Mouse (Mus musculus) olfactory bulb, adult 2 months (tissue): ENCODE data around the gene Cst13.
A peak's percentile ranks its signal among the peaks of the same experiment; 100 is the strongest.

Experiments
- CTCF ChIP-seq: fragments of 200-500 bp; IDR thresholded peaks from 2 replicates; pipeline ENCODE4 v1.5.1; 2012; ENCODE audit warnings: low read depth, mild to moderate bottlenecking, low read length, moderate library complexity; ENCODE audit not compliant: insufficient read depth
- POLR2A ChIP-seq: fragments of 200-500 bp; IDR thresholded peaks from 2 replicates; pipeline ENCODE4 v1.6.1; 2012; ENCODE audit warnings: mild to moderate bottlenecking, low read depth, low read length, moderate library complexity; ENCODE audit not compliant: insufficient read depth

DNA sequence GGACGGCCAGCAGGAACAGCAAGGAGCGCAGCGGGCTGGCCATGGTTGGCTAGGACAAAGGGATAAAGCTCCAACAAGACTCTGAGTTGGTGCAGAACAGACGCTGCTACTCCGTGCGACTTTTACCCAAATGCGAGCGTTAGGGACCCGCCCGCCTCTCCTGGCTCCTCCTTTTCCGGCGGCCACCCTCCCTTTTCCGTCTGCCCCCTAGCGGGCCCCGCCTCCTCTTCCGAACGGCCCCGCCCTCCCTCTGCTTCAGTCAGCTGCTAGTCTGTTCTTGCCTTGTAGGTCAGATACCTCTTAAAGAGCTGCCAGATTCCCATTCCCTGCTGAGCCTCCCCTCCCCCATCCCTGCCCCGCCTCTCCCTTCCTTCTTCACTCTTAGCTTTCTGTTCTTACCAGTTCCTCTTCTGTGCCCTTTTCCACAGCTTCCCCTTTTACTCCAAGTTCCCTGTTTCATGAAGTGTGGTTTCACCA, 55.5 kb downstream of the Cst13 start, which contains the start of gene Cst3:
- TF ChIP-seq CTCF = no peak; the same call in 1 of the 2 replicates
- TF ChIP-seq POLR2A = peak; percentile 58; the same call in 1 of the 2 replicates
